Mouse (Mus musculus) heart, postnatal 0 days (tissue): ENCODE results near the gene Htr3a. TPM values are rescaled to one million over a fixed set of nuclear protein-coding genes. Genes with fewer than 3 reads are reported as not detected.

Source experiments
- ATAC-seq: fragments of 200-750 bp; cut with Nextera tagmentation; 2 replicates; pipeline ENCODE4 v1.8.0; 2017; ENCODE audit warnings: low read depth, moderate number of reproducible peaks, moderate library complexity; ENCODE audit not compliant: insufficient read depth
- DNase-seq: peaks from one replicate; pipeline ENCODE4 v3.0.0-alpha.2; 2016; ENCODE audit warnings: low spot score
- H3K27ac ChIP-seq: fragments of 300-500 bp; sonication (generic); 2 replicates; pipeline ENCODE4 v1.5.1; 2014; ENCODE audit warnings: low read depth, mild to moderate bottlenecking
- H3K27me3 ChIP-seq: fragments of 300-500 bp; sonication (generic); 2 replicates; pipeline ENCODE4 v1.6.1; 2014; ENCODE audit warnings: low read length, mixed read lengths; ENCODE audit not compliant: control insufficient read depth, insufficient read depth
- H3K36me3 ChIP-seq: fragments of 300-500 bp; sonication (generic); replicated peaks from 2 replicates; pipeline ENCODE4 v1.6.1; 2014; ENCODE audit warnings: low read length, mixed read lengths; ENCODE audit not compliant: control insufficient read depth, insufficient read depth
- H3K4me1 ChIP-seq: fragments of 300-500 bp; sonication (generic); 2 replicates; pipeline ENCODE4 v1.6.1; 2014; ENCODE audit warnings: antibody characterized with exemption; ENCODE audit not compliant: control insufficient read depth, insufficient read depth
- H3K4me2 ChIP-seq: fragments of 300-500 bp; sonication (generic); 2 replicates; pipeline ENCODE4 v1.6.1; 2014; ENCODE audit warnings: low read depth, mild to moderate bottlenecking, low read length, moderate library complexity
- H3K4me3 ChIP-seq: fragments of 300-500 bp; sonication (generic); 2 replicates; pipeline ENCODE4 v1.5.1; 2014; ENCODE audit warnings: low read depth, low read length
- H3K9ac ChIP-seq: fragments of 300-500 bp; sonication (generic); replicated peaks from 2 replicates; pipeline ENCODE4 v1.6.1; 2014; ENCODE audit warnings: low read depth, low read length, mixed read lengths
- H3K9me3 ChIP-seq: fragments of 300-500 bp; sonication (generic); replicated peaks from 2 replicates; pipeline ENCODE4 v1.6.1; 2016; ENCODE audit warnings: low read length; ENCODE audit not compliant: control insufficient read depth
- CTCF ChIP-seq: IDR thresholded peaks from 2 replicates; pipeline ENCODE4 v1.5.1; 2016; ENCODE audit warnings: antibody characterized with exemption, control low read depth, low read depth
- EP300 ChIP-seq: IDR thresholded peaks from 2 replicates; pipeline ENCODE4 v1.6.1; 2016; ENCODE audit warnings: antibody characterized with exemption, low read depth
- WGBS: fragments of 180-500 bp; shearing (Covaris S2); extraction: QIAGEN DNeasy Blood & Tissue Kit; methylation state at CpG from one replicate; pipeline ENCODE4 v1.1.7; 2014; 5-methylcytosine and 5-hydroxymethylcytosine counted together
- polyA plus RNA-seq: library from polyadenylated mRNA; unstranded; fragments of >200 nt; fragmentation: Nextera tagmentation; extraction: Ambion mirVana; gene quantifications from 2 replicates; pipeline ENCODE4 v1.2.1, GENCODE M21; 2015
- total RNA-seq: library from RNA; depleted of rRNA; stranded (reverse); fragments of >200 nt; gene quantifications from 2 replicates; pipeline ENCODE4 v1.2.3, GENCODE M21; 2014; ENCODE audit warnings: low replicate concordance

Htr3a gene
- total and polyA plus RNA-seq, 2 experiments from 2014 or later, result 0.11 to 1.9 TPM

- Histone ChIP-seq H3K4me1 (no peaks in the 10 kb centered on the region), H3K36me3 (no peaks in the 10 kb centered on the region), H3K4me2 (no peak overlapping the region), H3K9ac (no peak overlapping the region), H3K9me3 (no peaks in the 10 kb centered on the region), H3K4me3 (no peak overlapping the region), H3K27ac (no peak overlapping the region), H3K27me3 (0 out of 2 replicates have a peak, but pooled peaks cover 23% of the 10 kb centered on the region)
- TF ChIP-seq CTCF, result no peak
- no peak for TF ChIP-seq EP300
- DNase-seq (no peak), ATAC-seq (no peak)
- WGBS, result 67% methylated on average over 6 of the region's 6 CpGs
These were observed 16.1 kb downstream of the Htr3a start for GRCm38 (mm10) chr9:48894755-48895154.

GRCm38 (mm10) chr9:48893986-48894385, 16.9 kb downstream of the Htr3a start:
- ATAC-seq (peak; percentile 41; the same call in 1 of the 2 replicates), DNase-seq (peak; percentile 69)
- Histone ChIP-seq H3K9ac (no peak overlapping the region), H3K27me3 (0 out of 2 replicates have a peak, but pooled peaks cover 21% of the 10 kb centered on the region), H3K36me3 (no peaks in the 10 kb centered on the region), H3K27ac (no peak overlapping the region), H3K4me1 (no peaks in the 10 kb centered on the region), H3K4me2 (no peak overlapping the region), H3K9me3 (no peaks in the 10 kb centered on the region), H3K4me3 (no peak overlapping the region)
- WGBS, result 24% methylated on average over 3 of the region's 3 CpGs
- peak; percentile 85 for TF ChIP-seq CTCF
- no peak for TF ChIP-seq EP300

- no peak overlapping the region for H3K4me3 ChIP-seq
- H3K27ac ChIP-seq, result no peak overlapping the region
- no peaks in the 10 kb centered on the region for H3K4me1 ChIP-seq
- ATAC-seq, result no peak
- no peaks in the 10 kb centered on the region for H3K36me3 ChIP-seq
- DNase-seq, result no peak
- H3K4me2 ChIP-seq, result no peak overlapping the region
- H3K9ac ChIP-seq, result no peak overlapping the region
- no peaks in the 10 kb centered on the region for H3K27me3 ChIP-seq
- no peaks in the 10 kb centered on the region for H3K9me3 ChIP-seq
- no peak for TF ChIP-seq EP300
- no peak for TF ChIP-seq CTCF
- 77% methylated on average over 7 of the region's 7 CpGs for WGBS
These were observed 21.8 kb downstream of the Htr3a start for GRCm38 (mm10) chr9:48889093-48889492.

GRCm38 (mm10) chr9:48872896-48873295, 38.0 kb downstream of the Htr3a start:
- Histone ChIP-seq H3K9ac (no peak overlapping the region), H3K4me3 (no peak overlapping the region), H3K4me1 (no peaks in the 10 kb centered on the region), H3K36me3 (no peaks in the 10 kb centered on the region), H3K27ac (no peak overlapping the region), H3K4me2 (no peak overlapping the region), H3K9me3 (no peaks in the 10 kb centered on the region), H3K27me3 (peaks cover 6% of the 10 kb centered on the region; the same call in 1 of the 2 replicates)
- TF ChIP-seq EP300, result no peak
- no peak for TF ChIP-seq CTCF
- no peak for DNase-seq
- ATAC-seq, result no peak
- 85% methylated on average over 8 of the region's 8 CpGs for WGBS

- no peak overlapping the region for H3K27ac ChIP-seq
- no peak overlapping the region for H3K4me2 ChIP-seq
- ATAC-seq, result no peak
- no peak for TF ChIP-seq CTCF
- no peak for TF ChIP-seq EP300
- H3K9me3 ChIP-seq, result no peaks in the 10 kb centered on the region
- H3K27me3 ChIP-seq, result peaks cover 6% of the 10 kb centered on the region; the same call in 1 of the 2 replicates
- H3K9ac ChIP-seq, result no peak overlapping the region
- 63% methylated on average over 12 of the region's 12 CpGs for WGBS
- no peaks in the 10 kb centered on the region for H3K4me1 ChIP-seq
- H3K36me3 ChIP-seq, result no peaks in the 10 kb centered on the region
- no peak overlapping the region for H3K4me3 ChIP-seq
- no peak for DNase-seq
These were observed 44.3 kb downstream of the Htr3a start for GRCm38 (mm10) chr9:48866523-48867121.

- no peaks in the 10 kb centered on the region for H3K9me3 ChIP-seq
- ATAC-seq (no peak), DNase-seq (no peak)
- H3K36me3 ChIP-seq, result no peaks in the 10 kb centered on the region
- no peaks in the 10 kb centered on the region for H3K4me1 ChIP-seq
- H3K4me2 ChIP-seq, result no peak overlapping the region
- no peak overlapping the region for H3K9ac ChIP-seq
- H3K4me3 ChIP-seq, result no peak overlapping the region
- H3K27me3 ChIP-seq, result peaks cover 3% of the 10 kb centered on the region; the same call in 1 of the 2 replicates
- 60% methylated on average over 9 of the region's 9 CpGs for WGBS
- H3K27ac ChIP-seq, result no peak overlapping the region
- TF ChIP-seq CTCF (no peak), EP300 (no peak)
These were observed 45.7 kb downstream of the Htr3a start for GRCm38 (mm10) chr9:48865235-48865634.
